Comparison of ENCODE assay signal across 30 mouse cellular contexts in genomic region chr10:92400587-92401090, GRCm38 (mm10).
DNase-seq lines count a peak whose midpoint lies in the region; ATAC-seq and TF ChIP-seq lines count a peak whose summit lies in the region.
"Had no signal": no experiment of that assay in that cellular context is flagged by ENCODE, and none has a peak within 500 bp of the region (broad histone marks: within the 10 kb centered on the region; RNA-seq: fewer than 3 reads in every experiment).

No protein-coding gene starts in this region.

- TF ChIP-seq CTCF in midbrain, postnatal 0 days (IDR thresholded peaks at IDR 0.05), result no peak

- H3K9me3 ChIP-seq in forebrain, embryonic 16.5 days (ENCODE audit: control insufficient read depth, low read length), result no peaks in the 10 kb centered on the region
- H3K9me3 ChIP-seq in forebrain, embryonic 12.5 days, result no peaks in the 10 kb centered on the region
- H3K9me3 ChIP-seq in midbrain, embryonic 12.5 days, result no peaks in the 10 kb centered on the region
- no peaks in the 10 kb centered on the region for H3K9me3 ChIP-seq in midbrain, postnatal 0 days (ENCODE audit: low read length)
- H3K9me3 ChIP-seq: heart, embryonic 12.5 days; intestine, embryonic 15.5 days; limb, embryonic 12.5 days; neural tube, embryonic 12.5 days had no signal

- H3K4me1 ChIP-seq in forebrain, embryonic 16.5 days (replicated peaks; ENCODE audit: control insufficient read depth, insufficient read depth, low read length), result peaks cover 10% of the 10 kb centered on the region; the same call in 1 of the 2 replicates
- H3K4me1 ChIP-seq in forebrain, embryonic 12.5 days, result peaks cover 18% of the 10 kb centered on the region; the same call in 1 of the 2 replicates
- peaks cover 13% of the 10 kb centered on the region for H3K4me1 ChIP-seq in midbrain, embryonic 12.5 days
- H3K4me1 ChIP-seq in midbrain, postnatal 0 days (ENCODE audit: insufficient read depth, low read length), result no peaks in the 10 kb centered on the region
- H3K4me1 ChIP-seq: heart, embryonic 12.5 days; intestine, embryonic 15.5 days; limb, embryonic 12.5 days; liver, embryonic 15.5 days; neural tube, embryonic 12.5 days had no signal

- ATAC-seq in forebrain, embryonic 16.5 days, result peak; percentile 28; the same call in 1 of the 2 replicates
- ATAC-seq in forebrain, embryonic 12.5 days (ENCODE audit: low FRiP score), result no peak
- no peak for ATAC-seq in midbrain, embryonic 12.5 days (ENCODE audit: low FRiP score, low read depth)
- no peak for ATAC-seq in midbrain, postnatal 0 days (ENCODE audit: low FRiP score)
- no peak for ATAC-seq in frontal cortex, adult (ENCODE audit: low TSS enrichment)
- ATAC-seq: hindbrain, postnatal 0 days; intestine, embryonic 15.5 days had no signal

- H3K36me3 ChIP-seq in forebrain, embryonic 16.5 days (ENCODE audit: control insufficient read depth, insufficient read depth), result no peaks in the 10 kb centered on the region
- no peaks in the 10 kb centered on the region for H3K36me3 ChIP-seq in forebrain, embryonic 12.5 days (replicated peaks)
- H3K36me3 ChIP-seq in midbrain, embryonic 12.5 days, result no peaks in the 10 kb centered on the region
- H3K36me3 ChIP-seq in midbrain, postnatal 0 days (ENCODE audit: insufficient read depth, low read length), result no peaks in the 10 kb centered on the region
- H3K36me3 ChIP-seq: heart, embryonic 12.5 days; intestine, embryonic 15.5 days; limb, embryonic 12.5 days; liver, embryonic 15.5 days; neural tube, embryonic 12.5 days had no signal

- peak; percentile 3 for DNase-seq in embryo, embryonic 10.5 days (ENCODE audit: low spot score)
- DNase-seq in embryo, embryonic 9.5 days (ENCODE audit: extremely low spot score), result no peak
- DNase-seq in midbrain, postnatal 0 days (ENCODE audit: low spot score), result no peak
- DNase-seq in thymus, postnatal 14 days, result no peak
- DNase-seq: adrenal gland, adult 8-10 months; cerebellum, adult 11 months; cerebellum, adult 9-11 months; heart, adult 2 months; heart, postnatal 4 days; kidney, adult 2 months; kidney, postnatal 36 days; lung, embryonic 14.5 days; lung, postnatal 14 days; right cerebral cortex, postnatal 4 days; thymus, adult 18-20 months; thymus, postnatal 36 days had no signal

- H3K27ac ChIP-seq in forebrain, embryonic 16.5 days (ENCODE audit: low read length), result no peak overlapping the region
- H3K27ac ChIP-seq in forebrain, embryonic 12.5 days, result no peak overlapping the region
- H3K27ac ChIP-seq in midbrain, embryonic 12.5 days (replicated peaks), result 0 out of 2 replicates have a peak overlapping the region, but pooled peaks have one; percentile 6
- H3K27ac ChIP-seq in midbrain, postnatal 0 days (ENCODE audit: low read depth, low read length), result no peak overlapping the region
- H3K27ac ChIP-seq: heart, adult 2 months; hindbrain, postnatal 0 days; intestine, embryonic 15.5 days; layer of hippocampus, adult 2 months; left cerebral cortex, adult 2 months; limb, embryonic 12.5 days; liver, embryonic 15.5 days; neural tube, embryonic 12.5 days; stomach, postnatal 0 days had no signal

- H3K4me2 ChIP-seq in forebrain, embryonic 16.5 days (ENCODE audit: low read length), result no peak overlapping the region
- no peak overlapping the region for H3K4me2 ChIP-seq in forebrain, embryonic 12.5 days
- H3K4me2 ChIP-seq in midbrain, embryonic 12.5 days (replicated peaks), result no peak overlapping the region
- no peak overlapping the region for H3K4me2 ChIP-seq in midbrain, postnatal 0 days (ENCODE audit: low read depth, low read length, poor library complexity, severe bottlenecking)
- H3K4me2 ChIP-seq: heart, embryonic 12.5 days; intestine, embryonic 15.5 days; limb, embryonic 12.5 days; liver, embryonic 15.5 days; lung, embryonic 14.5 days; neural tube, embryonic 12.5 days had no signal

- no peak overlapping the region for H3K9ac ChIP-seq in forebrain, embryonic 16.5 days (replicated peaks; ENCODE audit: low read depth, low read length)
- H3K9ac ChIP-seq in forebrain, embryonic 12.5 days, result no peak overlapping the region
- H3K9ac ChIP-seq in midbrain, embryonic 12.5 days (replicated peaks), result no peak overlapping the region
- H3K9ac ChIP-seq in midbrain, postnatal 0 days (replicated peaks; ENCODE audit: low read length, poor library complexity, severe bottlenecking), result no peak overlapping the region
- H3K9ac ChIP-seq: heart, embryonic 12.5 days; intestine, embryonic 15.5 days; limb, embryonic 12.5 days; liver, embryonic 15.5 days; lung, embryonic 14.5 days; neural tube, embryonic 12.5 days had no signal

- no peak overlapping the region for H3K4me3 ChIP-seq in forebrain, embryonic 16.5 days (replicated peaks; ENCODE audit: low read length)
- no peak overlapping the region for H3K4me3 ChIP-seq in forebrain, embryonic 12.5 days (replicated peaks)
- H3K4me3 ChIP-seq in midbrain, embryonic 12.5 days, result no peak overlapping the region
- H3K4me3 ChIP-seq in midbrain, postnatal 0 days (ENCODE audit: low read depth, low read length), result no peak overlapping the region
- H3K4me3 ChIP-seq: heart, adult 2 months; heart, embryonic 12.5 days; intestine, embryonic 15.5 days; layer of hippocampus, adult 2 months; left cerebral cortex, adult 2 months; limb, embryonic 12.5 days; liver, embryonic 15.5 days; myocyte; neural tube, embryonic 12.5 days had no signal

- no peaks in the 10 kb centered on the region for H3K27me3 ChIP-seq in forebrain, embryonic 16.5 days (replicated peaks; ENCODE audit: control insufficient read depth, insufficient read depth, low read length)
- peaks cover 5% of the 10 kb centered on the region; the same call in 1 of the 2 replicates for H3K27me3 ChIP-seq in forebrain, embryonic 12.5 days
- no peaks in the 10 kb centered on the region for H3K27me3 ChIP-seq in midbrain, embryonic 12.5 days
- H3K27me3 ChIP-seq in midbrain, postnatal 0 days (ENCODE audit: insufficient read depth, low read length), result no peaks in the 10 kb centered on the region
- H3K27me3 ChIP-seq: heart, embryonic 12.5 days; intestine, embryonic 15.5 days; limb, embryonic 12.5 days; liver, embryonic 15.5 days; neural tube, embryonic 12.5 days had no signal

- WGBS in forebrain, embryonic 16.5 days, result 61% methylated on average over 5 of the region's 5 CpGs
- WGBS in forebrain, embryonic 12.5 days, result 71% methylated on average over 5 of the region's 5 CpGs
- 64% methylated on average over 5 of the region's 5 CpGs for WGBS in midbrain, embryonic 12.5 days
- WGBS in midbrain, postnatal 0 days, result 62% methylated on average over 5 of the region's 5 CpGs
